Mouse (Mus musculus) embryonic facial prominence, embryonic 11.5 days (tissue): ENCODE results near the gene Prss57. TPM values are rescaled to one million over a fixed set of nuclear protein-coding genes. Genes with fewer than 3 reads are reported as not detected.

Experiments
- ATAC-seq: fragments of 200-750 bp; cut with Nextera tagmentation; replicated peaks from 2 replicates; pipeline ENCODE4 v1.8.0; 2017; ENCODE audit warnings: low read depth; ENCODE audit not compliant: insufficient number of reproducible peaks, low FRiP score, low TSS enrichment
- DNase-seq: peaks from one replicate; pipeline ENCODE4 v3.0.0-alpha.2; 2015; ENCODE audit warnings: low spot score
- H3K27ac ChIP-seq: fragments of 300-500 bp; sonication (generic); replicated peaks from 2 replicates; pipeline ENCODE4 v1.5.1; 2014; ENCODE audit warnings: mild to moderate bottlenecking, low read depth, low read length, control low read depth
- H3K27me3 ChIP-seq: fragments of 300-500 bp; sonication (generic); 2 replicates; pipeline ENCODE4 v1.6.1; 2014; ENCODE audit warnings: mild to moderate bottlenecking, low read length, moderate library complexity, mixed read lengths; ENCODE audit not compliant: control insufficient read depth, insufficient read depth
- H3K36me3 ChIP-seq: fragments of 300-500 bp; sonication (generic); replicated peaks from 2 replicates; pipeline ENCODE4 v1.6.1; 2014; ENCODE audit warnings: low read depth, mild to moderate bottlenecking, low read length, moderate library complexity, mixed read lengths; ENCODE audit not compliant: control insufficient read depth, insufficient read depth
- H3K4me1 ChIP-seq: fragments of 300-500 bp; sonication (generic); 2 replicates; pipeline ENCODE4 v1.6.1; 2014; ENCODE audit warnings: low read length, mixed read lengths; ENCODE audit not compliant: control insufficient read depth, insufficient read depth
- H3K4me2 ChIP-seq: fragments of 300-500 bp; sonication (generic); 2 replicates; pipeline ENCODE4 v1.6.1; 2014; ENCODE audit warnings: low read depth, mild to moderate bottlenecking, control low read depth, low read length, moderate library complexity
- H3K4me3 ChIP-seq: fragments of 300-500 bp; sonication (generic); 2 replicates; pipeline ENCODE4 v1.5.1; 2014; ENCODE audit warnings: low read depth, low read length, control low read depth
- H3K9ac ChIP-seq: fragments of 300-500 bp; sonication (generic); replicated peaks from 2 replicates; pipeline ENCODE4 v1.6.1; 2014; ENCODE audit warnings: mild to moderate bottlenecking, control low read depth, low read length
- H3K9me3 ChIP-seq: fragments of 300-500 bp; sonication (generic); replicated peaks from 2 replicates; pipeline ENCODE4 v1.6.1; 2016; ENCODE audit warnings: mild to moderate bottlenecking, low read length, inconsistent platforms, mixed read lengths; ENCODE audit not compliant: control insufficient read depth
- WGBS: fragments of 180-500 bp; shearing (Covaris S2); extraction: QIAGEN DNeasy Blood & Tissue Kit; methylation state at CpG from one replicate; pipeline ENCODE4 v1.1.7; 2014; 5-methylcytosine and 5-hydroxymethylcytosine counted together
- polyA plus RNA-seq: library from polyadenylated mRNA; unstranded; fragments of >200 nt; fragmentation: Nextera tagmentation; extraction: Ambion mirVana; gene quantifications from 2 replicates; pipeline ENCODE4 v1.2.1, GENCODE M21; 2014

Gene Prss57
- not detected in 2 replicates for polyA plus RNA-seq

- Histone ChIP-seq H3K4me2 (no peak within 1 kb of the TSS), H3K9ac (no peak within 1 kb of the TSS), H3K4me3 (no peak within 1 kb of the TSS), H3K9me3 (no peaks in the 10 kb centered on the region), H3K36me3 (no peaks in the 10 kb centered on the region), H3K4me1 (peaks cover 2% of the 10 kb centered on the region), H3K27me3 (no peaks in the 10 kb centered on the region; the same call in 1 of the 2 replicates), H3K27ac (no peak within 1 kb of the TSS)
- DNase-seq: no peak
- no peak for ATAC-seq
- WGBS: 86% methylated on average over 4 of the region's 4 CpGs
These were observed at the start of gene Prss57 for GRCm38 (mm10) chr10:79790861-79791260. Prss57 (minus strand) TSS chr10:79790961.

GRCm38 (mm10) chr10:79840091-79840490 lies 49.3 kb upstream of the Prss57 start:
- no peak for ATAC-seq
- H3K4me2 ChIP-seq: peak overlapping the region; percentile 71; the same call in 1 of the 2 replicates
- H3K4me3 ChIP-seq: no peak overlapping the region
- no peaks in the 10 kb centered on the region for H3K4me1 ChIP-seq
- no peaks in the 10 kb centered on the region for H3K27me3 ChIP-seq
- no peak overlapping the region for H3K9ac ChIP-seq
- no peaks in the 10 kb centered on the region for H3K9me3 ChIP-seq
- WGBS: 90% methylated on average over 3 of the region's 3 CpGs
- H3K27ac ChIP-seq: peak overlapping the region; percentile 53
- DNase-seq: no peak
- H3K36me3 ChIP-seq: no peaks in the 10 kb centered on the region

GRCm38 (mm10) chr10:79838151-79838550 lies 47.4 kb upstream of the Prss57 start:
- DNase-seq (no peak), ATAC-seq (no peak)
- no peaks in the 10 kb centered on the region for H3K4me1 ChIP-seq
- no peaks in the 10 kb centered on the region for H3K9me3 ChIP-seq
- 57% methylated on average over 2 of the region's 2 CpGs for WGBS
- no peak overlapping the region for H3K4me2 ChIP-seq
- no peaks in the 10 kb centered on the region for H3K27me3 ChIP-seq
- H3K27ac ChIP-seq: no peak overlapping the region
- H3K9ac ChIP-seq: no peak overlapping the region
- no peak overlapping the region for H3K4me3 ChIP-seq
- no peaks in the 10 kb centered on the region for H3K36me3 ChIP-seq

- 91% methylated on average over 3 of the region's 3 CpGs for WGBS
- H3K4me1 ChIP-seq: no peaks in the 10 kb centered on the region
- no peak for ATAC-seq
- H3K9me3 ChIP-seq: no peaks in the 10 kb centered on the region
- H3K36me3 ChIP-seq: no peaks in the 10 kb centered on the region
- no peak overlapping the region for H3K4me3 ChIP-seq
- H3K4me2 ChIP-seq: no peak overlapping the region
- no peak overlapping the region for H3K27ac ChIP-seq
- H3K27me3 ChIP-seq: no peaks in the 10 kb centered on the region
- H3K9ac ChIP-seq: no peak overlapping the region
- no peak for DNase-seq
These were observed 46.2 kb upstream of the Prss57 start for GRCm38 (mm10) chr10:79836918-79837317.

GRCm38 (mm10) chr10:79834769-79835398 lies 44.1 kb upstream of the Prss57 start:
- Histone ChIP-seq H3K9me3 (no peaks in the 10 kb centered on the region), H3K27ac (no peak overlapping the region), H3K4me3 (no peak overlapping the region), H3K9ac (no peak overlapping the region), H3K27me3 (no peaks in the 10 kb centered on the region), H3K4me1 (no peaks in the 10 kb centered on the region), H3K4me2 (no peak overlapping the region), H3K36me3 (no peaks in the 10 kb centered on the region)
- DNase-seq (peak; percentile 83), ATAC-seq (peak; percentile 46; the same call in 1 of the 2 replicates)
- WGBS: 26% methylated on average over 9 of the region's 9 CpGs

- no peaks in the 10 kb centered on the region for H3K9me3 ChIP-seq
- H3K9ac ChIP-seq: no peak overlapping the region
- no peaks in the 10 kb centered on the region for H3K36me3 ChIP-seq
- ATAC-seq (no peak), DNase-seq (no peak)
- no peak overlapping the region for H3K4me2 ChIP-seq
- H3K4me1 ChIP-seq: no peaks in the 10 kb centered on the region
- 77% methylated on average over 9 of the region's 9 CpGs for WGBS
- H3K27ac ChIP-seq: no peak overlapping the region
- no peak overlapping the region for H3K4me3 ChIP-seq
- H3K27me3 ChIP-seq: no peaks in the 10 kb centered on the region
These were observed 42.0 kb upstream of the Prss57 start for GRCm38 (mm10) chr10:79832786-79833181.

- Histone ChIP-seq H3K4me3 (no peak overlapping the region), H3K9me3 (no peaks in the 10 kb centered on the region), H3K36me3 (no peaks in the 10 kb centered on the region), H3K9ac (no peak overlapping the region), H3K27me3 (no peaks in the 10 kb centered on the region), H3K4me1 (no peaks in the 10 kb centered on the region), H3K27ac (no peak overlapping the region), H3K4me2 (no peak overlapping the region)
- DNase-seq (no peak), ATAC-seq (no peak)
- 82% methylated on average over 7 of the region's 7 CpGs for WGBS
These were observed 41.4 kb upstream of the Prss57 start for GRCm38 (mm10) chr10:79832026-79832785.

- H3K4me2 ChIP-seq: no peak overlapping the region
- ATAC-seq (no peak), DNase-seq (no peak)
- H3K27me3 ChIP-seq: no peaks in the 10 kb centered on the region
- H3K4me1 ChIP-seq: no peaks in the 10 kb centered on the region
- no peaks in the 10 kb centered on the region for H3K36me3 ChIP-seq
- no peak overlapping the region for H3K4me3 ChIP-seq
- no peak overlapping the region for H3K9ac ChIP-seq
- H3K9me3 ChIP-seq: no peaks in the 10 kb centered on the region
- WGBS: 83% methylated on average over 3 of the region's 3 CpGs
- no peak overlapping the region for H3K27ac ChIP-seq
These were observed 40.8 kb upstream of the Prss57 start for GRCm38 (mm10) chr10:79831583-79831982.
